ENCODE assay signal across 8 mouse cellular contexts in the genomic region with DNA sequence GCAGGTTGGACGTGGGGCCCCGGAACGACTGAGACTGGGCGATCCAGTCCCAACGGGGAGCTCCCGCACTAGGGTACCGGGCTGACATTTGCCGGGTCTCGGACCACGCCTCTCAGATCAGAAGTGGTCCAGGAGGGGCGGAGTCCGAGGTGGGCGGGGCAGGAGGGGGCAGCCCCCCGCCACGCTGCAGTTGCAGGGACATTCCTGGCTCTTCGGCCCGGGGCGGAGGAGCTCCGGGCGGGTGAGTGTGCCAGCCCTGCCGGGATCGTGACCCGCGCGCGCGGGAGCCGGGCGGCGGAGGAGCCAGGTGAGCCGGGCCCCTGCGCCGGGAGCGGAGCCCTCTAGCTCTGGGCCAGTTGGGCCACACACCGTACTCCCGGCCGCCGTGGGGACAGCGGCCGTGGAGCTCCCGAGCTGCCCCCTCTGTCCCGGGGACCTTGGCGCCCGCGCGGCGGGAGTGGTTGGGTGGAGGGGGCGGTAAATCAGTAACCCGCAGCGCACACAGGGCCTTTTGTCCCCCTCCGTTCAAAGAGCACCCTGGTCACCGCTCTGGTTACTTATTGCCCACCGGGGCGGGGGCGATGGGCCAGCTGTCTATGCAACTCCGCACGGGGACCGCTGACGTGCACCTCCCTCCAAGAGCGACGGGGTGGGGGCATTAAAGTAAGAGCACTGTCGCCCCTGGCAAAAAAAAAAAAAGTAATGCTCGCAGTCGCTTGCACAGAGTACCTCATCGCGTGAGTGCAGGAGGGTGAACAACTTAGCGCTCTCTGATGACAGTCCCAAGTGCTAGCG. TPM values are rescaled to one million over a fixed set of nuclear protein-coding genes. Genes with fewer than 3 reads are reported as not detected.
DNase-seq lines count a peak whose midpoint lies in the region; ATAC-seq and TF ChIP-seq lines count a peak whose summit lies in the region.

A gene (plus strand): TSS at position 20 of the 795 bp plus-strand sequence.

- no peaks in the 10 kb centered on the region for H3K4me1 ChIP-seq in heart, adult 2 months (ENCODE audit: control insufficient read depth, insufficient read depth, low read length)
- peaks cover 12% of the 10 kb centered on the region for H3K4me1 ChIP-seq in hindbrain, embryonic 10.5 days (replicated peaks)
- H3K4me1 ChIP-seq in limb, embryonic 13.5 days, result peaks cover 11% of the 10 kb centered on the region; the same call in 1 of the 2 replicates

- peak; percentile 66 for ATAC-seq in limb, embryonic 13.5 days (ENCODE audit: low FRiP score, low read depth)
- no peak for ATAC-seq in frontal cortex, adult (ENCODE audit: low TSS enrichment)

- TF ChIP-seq EP300 in heart, adult 2 months (IDR thresholded peaks at IDR 0.05; ENCODE audit: insufficient read depth, low read depth, low read length), result no peak

- H3K9ac ChIP-seq in heart, adult 2 months (ENCODE audit: low read depth, low read length), result peak within 1 kb of the TSS; percentile 24; the same call in 1 of the 2 replicates
- peak within 1 kb of the TSS; percentile 78 for H3K9ac ChIP-seq in limb, embryonic 13.5 days

- DNase-seq in heart, adult 2 months, result peak; percentile 17 to 44
- no peak for DNase-seq in heart, postnatal 25 days (ENCODE audit: low spot score)
- DNase-seq in embryo, embryonic 9.5 days (ENCODE audit: extremely low spot score), result peak; percentile 74
- peak; percentile 58 for DNase-seq in hindbrain, embryonic 10.5 days (ENCODE audit: low spot score)
- no peak for DNase-seq in left cerebral cortex, adult 8-10 months (ENCODE audit: low spot score in 2 of 2)

- peak within 1 kb of the TSS; percentile 46 for H3K4me3 ChIP-seq in heart, adult 2 months
- peak within 1 kb of the TSS; percentile 63 for H3K4me3 ChIP-seq in hindbrain, embryonic 10.5 days
- peak within 1 kb of the TSS; percentile 61 for H3K4me3 ChIP-seq in limb, embryonic 13.5 days
- peak within 1 kb of the TSS; percentile 13 for H3K4me3 ChIP-seq in myocyte

- 5% methylated on average over 68 of the region's 68 CpGs for WGBS in heart, adult 2 months
- WGBS in hindbrain, embryonic 10.5 days, result under 1% methylated on average over 68 of the region's 68 CpGs
- 1% methylated on average over 47 of the region's 68 CpGs for WGBS in limb, embryonic 13.5 days

- H3K79me2 ChIP-seq in heart, adult 2 months (replicated peaks; ENCODE audit: control insufficient read depth, insufficient read depth, low read length), result no peaks in the 10 kb centered on the region
- no peaks in the 10 kb centered on the region for H3K79me2 ChIP-seq in myocyte (ENCODE audit: control insufficient read depth, insufficient read depth)

- peaks cover 9% of the 10 kb centered on the region for H3K27me3 ChIP-seq in heart, adult 2 months (ENCODE audit: control insufficient read depth, insufficient read depth, low read length)
- peaks cover 56% of the 10 kb centered on the region for H3K27me3 ChIP-seq in hindbrain, embryonic 10.5 days (ENCODE audit: insufficient read depth, poor library complexity, severe bottlenecking)
- peaks cover 48% of the 10 kb centered on the region for H3K27me3 ChIP-seq in limb, embryonic 13.5 days
- H3K27me3 ChIP-seq in myocyte (ENCODE audit: control insufficient read depth, insufficient read depth, insufficient read length), result no peaks in the 10 kb centered on the region

- no peaks in the 10 kb centered on the region for H3K36me3 ChIP-seq in heart, adult 2 months (ENCODE audit: control insufficient read depth, insufficient read depth, low read length)
- no peaks in the 10 kb centered on the region for H3K36me3 ChIP-seq in hindbrain, embryonic 10.5 days
- H3K36me3 ChIP-seq in limb, embryonic 13.5 days, result no peaks in the 10 kb centered on the region; the same call in 1 of the 2 replicates
- no peaks in the 10 kb centered on the region for H3K36me3 ChIP-seq in myocyte (ENCODE audit: control insufficient read depth, insufficient read depth)

- TF ChIP-seq CTCF in heart, adult 2 months (IDR thresholded peaks at IDR 0.05), result no peak

- no peak for TF ChIP-seq POLR2A in heart, adult 2 months (IDR thresholded peaks at IDR 0.05; ENCODE audit: insufficient read depth, low read depth, low read length)
- TF ChIP-seq POLR2A in myocyte (IDR thresholded peaks at IDR 0.05; ENCODE audit: insufficient read length, low read depth), result peak; percentile 23

- H3K4me2 ChIP-seq in limb, embryonic 13.5 days (replicated peaks), result peak within 1 kb of the TSS; percentile 94
- peak within 1 kb of the TSS; percentile 34 for H3K4me2 ChIP-seq in myocyte (ENCODE audit: low read depth)

- H3K27ac ChIP-seq in heart, adult 2 months, result no peak within 1 kb of the TSS
- peak within 1 kb of the TSS; percentile 69; the same call in 1 of the 2 replicates for H3K27ac ChIP-seq in hindbrain, embryonic 10.5 days
- no peak within 1 kb of the TSS for H3K27ac ChIP-seq in limb, embryonic 13.5 days

- no peak within 1 kb of the TSS for H3ac ChIP-seq in myocyte (ENCODE audit: control insufficient read depth, insufficient read length)

- intact Hi-C loops in heart, adult 2 months (cut with DNase I), result no loop called here
- intact Hi-C loops in heart, postnatal 25 days (cut with DNase I), result no loop called here

- no peaks in the 10 kb centered on the region for H3K9me3 ChIP-seq in hindbrain, embryonic 10.5 days
- no peaks in the 10 kb centered on the region for H3K9me3 ChIP-seq in limb, embryonic 13.5 days

TF ChIP-seq in myocyte, 11 proteins besides CTCF, POLR2A, EP300 and RAD21:
- TF ChIP-seq REST (IDR thresholded peaks at IDR 0.05; ENCODE audit: insufficient read depth, insufficient read length) (no peak), SRF (IDR thresholded peaks at IDR 0.05; ENCODE audit: control insufficient read depth, insufficient read length, low read depth) (no peak), E2F4 (IDR thresholded peaks at IDR 0.05; ENCODE audit: insufficient read depth) (no peak), TCF12 (IDR thresholded peaks at IDR 0.05; ENCODE audit: insufficient read depth, poor library complexity, severe bottlenecking) (no peak), MAX (IDR thresholded peaks at IDR 0.05; ENCODE audit: low read depth) (no peak), MYOG (IDR thresholded peaks at IDR 0.05; ENCODE audit: control insufficient read depth in 1 of 3, insufficient read depth in 1 of 3, insufficient read length in 2 of 3, low read depth in 2 of 3) (no peak), TCF3 (IDR thresholded peaks at IDR 0.05; ENCODE audit: insufficient read length, low read depth) (no peak), POLR2AphosphoS2 (IDR thresholded peaks at IDR 0.05; ENCODE audit: insufficient read length, low read depth) (no peak)

RNA-seq across cellular contexts. Expression of the gene that starts here (rescaled TPM):
- under 1 TPM; 0.07 to 0.21 TPM for total RNA-seq in heart, adult 2 months (2021)
- 0.21 and 0.70 TPM in 2 replicates for polyA plus RNA-seq in heart, adult 2 months (2012; rRNA removed)
- total RNA-seq in heart, postnatal 25 days (2021), result under 1 TPM; 0.11 to 0.44 TPM
- polyA plus RNA-seq in hindbrain, embryonic 10.5 days (2016; fragmentation: Nextera tagmentation; extraction: Ambion mirVana), result 0.67 and 1.3 TPM in 2 replicates
- polyA plus RNA-seq in limb, embryonic 13.5 days (2015; fragmentation: Nextera tagmentation; extraction: Ambion mirVana), result 11.8 and 12.0 TPM in 2 replicates
- 6.6 TPM for polyA plus RNA-seq in myocyte (2012; fragmentation: generic; extraction: Trizol)
- total RNA-seq in left cerebral cortex, adult 8-10 months (2022), result under 1 TPM; 0.21 to 0.70 (median 0.58) TPM

Comparison
In these comparisons a context has a peak if more than half of its experiments do, and no peak if none do; other contexts are left out.
1. Peak in DNase-seq, H3K4me3 ChIP-seq and H3K9ac ChIP-seq in heart, adult 2 months; RNA of the gene not detected or under 1 TPM.
2. DNase-seq: peak in embryo, embryonic 9.5 days (single experiment) and hindbrain, embryonic 10.5 days (single experiment); none in heart, postnatal 25 days (single experiment) and left cerebral cortex, adult 8-10 months (0 of 2).
3. H3K4me3 ChIP-seq: peak in every context shown above with its lines; median percentile 63 in hindbrain, embryonic 10.5 days; 61 in limb, embryonic 13.5 days; 46 in heart, adult 2 months; 13 in myocyte.